Mouse (Mus musculus): ENCODE measurements at regions not wholly inside any gene's neighbourhood (a gene's known extent, or its start where the extent isn't known, plus 50 kb on each side); places are given as distances from the start of the nearest gene placed in this dataset.

GRCm38 (mm10) chr8:91873232-91873631 lies 71.4 kb upstream of the Irx3 start:
- DNase-seq: no peak

GRCm38 (mm10) chr8:91872278-91873115 lies 70.6 kb upstream of the Irx3 start:
- DNase-seq: no peak

- no peak for DNase-seq
Measured at GRCm38 (mm10) chr8:91867069-91867468, 65.2 kb upstream of the Irx3 start.

GRCm38 (mm10) chr8:91866076-91866475 lies 64.2 kb upstream of the Irx3 start:
- no peak for DNase-seq

GRCm38 (mm10) chr8:91865361-91865760 lies 63.5 kb upstream of the Irx3 start:
- DNase-seq: no peak

GRCm38 (mm10) chr8:91863505-91863904 lies 61.6 kb upstream of the Irx3 start:
- DNase-seq: no peak

GRCm38 (mm10) chr8:91855881-91856280 lies 54.0 kb upstream of the Irx3 start:
- DNase-seq: no peak

- no peak for DNase-seq
Measured at GRCm38 (mm10) chr8:91854369-91854768, 52.5 kb upstream of the Irx3 start.

- no peak for DNase-seq
Measured at GRCm38 (mm10) chr8:91853803-91854202, 51.9 kb upstream of the Irx3 start.

GRCm38 (mm10) chr8:91853336-91853735 lies 51.5 kb upstream of the Irx3 start:
- DNase-seq: no peak

Measured in adrenal gland, postnatal 25 days (tissue).